Mouse (Mus musculus): ENCODE results near the gene Serpinf1. TPM values are rescaled to one million over a fixed set of nuclear protein-coding genes. Genes with fewer than 3 reads are reported as not detected.
A peak's percentile ranks its signal among the peaks of the same experiment; 100 is the strongest.

Serpinf1 gene
- polyA plus RNA-seq (2015; fragmentation: Nextera tagmentation; extraction: Ambion mirVana): 15.5 and 19.0 TPM in 2 replicates

DNA sequence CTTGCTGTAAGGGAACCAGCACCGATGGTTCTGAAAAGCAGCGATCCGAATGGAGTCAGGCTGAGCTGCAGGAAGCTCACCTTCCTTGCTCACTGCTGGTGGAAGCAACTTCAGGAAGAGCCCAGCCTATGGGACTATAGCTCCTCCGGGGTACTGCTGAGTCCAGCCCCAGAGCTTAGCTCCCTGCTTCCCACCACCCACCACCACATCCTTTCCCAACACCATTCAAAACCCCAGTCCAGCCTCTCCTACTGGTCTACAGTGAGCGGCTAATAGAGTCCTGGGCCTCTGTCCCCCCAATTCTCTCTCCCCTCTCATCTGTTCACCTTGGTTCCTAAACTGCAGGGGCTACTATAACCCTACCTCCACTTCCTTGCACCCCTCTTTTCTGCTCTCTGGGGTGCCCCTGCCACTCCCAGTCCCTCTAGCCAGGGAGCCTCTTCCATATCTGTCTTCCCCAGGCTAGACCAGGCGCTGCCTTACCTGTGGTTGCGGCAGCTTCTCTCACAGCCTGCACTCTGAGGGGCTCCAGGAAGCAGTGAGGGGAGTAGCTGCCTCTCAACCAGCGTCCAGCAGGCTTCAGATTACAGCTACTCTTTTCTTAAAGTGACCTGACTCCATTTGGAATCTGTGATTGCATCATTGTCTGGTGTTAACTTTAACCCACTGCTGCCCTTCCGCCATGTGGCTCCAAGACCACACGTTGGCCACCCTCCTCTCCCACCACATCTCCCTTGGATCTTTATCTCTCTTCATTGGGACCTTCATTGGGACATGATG lies at the start of gene Serpinf1:
Gene Serpinf1 (minus strand): TSS at position 689 of the 780 bp plus-strand sequence.
- Histone ChIP-seq H3K4me3 (no peak within 1 kb of the TSS), H3K9me3 (replicated peaks) (no peaks in the 10 kb centered on the region), H3K36me3 (ENCODE audit: poor library complexity, severe bottlenecking) (no peaks in the 10 kb centered on the region), H3K27me3 (no peaks in the 10 kb centered on the region), H3K4me2 (no peak within 1 kb of the TSS), H3K27ac (no peak within 1 kb of the TSS), H3K4me1 (no peaks in the 10 kb centered on the region), H3K9ac (no peak within 1 kb of the TSS)
- 53% methylated on average over 10 of the region's 10 CpGs for WGBS
- ATAC-seq: no peak

DNA sequence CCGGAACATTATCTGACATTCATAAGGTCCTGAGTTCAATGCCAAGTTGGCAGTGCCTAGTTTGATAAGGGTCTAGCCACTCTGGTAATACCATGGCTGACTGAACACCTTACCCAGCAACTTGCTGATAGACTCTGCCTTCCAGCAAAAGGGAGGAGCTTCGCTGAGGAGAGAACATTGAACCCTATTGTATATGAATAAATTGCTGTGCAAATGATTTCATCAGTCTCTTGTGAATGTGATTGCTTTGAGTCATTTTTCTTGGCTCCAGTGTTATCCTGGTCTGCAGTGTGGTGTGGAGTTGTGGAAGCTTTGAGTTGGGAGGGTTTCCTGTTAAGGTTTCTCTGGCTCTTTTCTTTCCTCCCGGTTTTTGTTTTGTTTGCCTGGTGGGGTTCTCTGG lies 48.2 kb upstream of the Serpinf1 start:
- H3K36me3 ChIP-seq (ENCODE audit: poor library complexity, severe bottlenecking): peaks cover 4% of the 10 kb centered on the region
- H3K9ac ChIP-seq: no peak overlapping the region
- peaks cover 6% of the 10 kb centered on the region; the same call in 1 of the 2 replicates for H3K27me3 ChIP-seq
- no peak overlapping the region for H3K4me2 ChIP-seq
- H3K9me3 ChIP-seq (replicated peaks): no peaks in the 10 kb centered on the region; the same call in 1 of the 2 replicates
- no peak overlapping the region for H3K4me3 ChIP-seq
- WGBS: 90% methylated on average over 3 of the region's 3 CpGs
- no peak overlapping the region for H3K27ac ChIP-seq
- ATAC-seq: no peak
- peaks cover 8% of the 10 kb centered on the region for H3K4me1 ChIP-seq

DNA sequence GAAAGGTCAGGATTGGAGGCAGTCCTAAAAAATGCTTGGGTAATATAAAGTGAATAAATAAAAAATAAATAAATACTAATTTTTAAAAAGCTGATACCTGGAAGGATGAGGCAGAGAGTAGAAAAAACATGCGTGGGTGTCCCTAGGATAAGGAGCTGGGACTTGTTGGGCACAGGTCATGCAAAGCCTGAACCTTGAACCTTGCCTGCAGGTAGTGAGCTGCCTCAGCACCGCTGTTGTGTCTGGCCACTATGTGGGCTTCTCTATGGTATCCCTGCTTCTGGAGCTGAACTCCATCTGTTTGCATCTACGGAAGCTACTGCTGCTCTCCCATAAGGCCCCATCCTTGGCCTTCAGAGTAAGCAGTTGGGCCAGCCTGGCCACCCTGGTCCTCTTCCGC lies 46.8 kb upstream of the Serpinf1 start:
- H3K27ac ChIP-seq: no peak overlapping the region
- H3K4me1 ChIP-seq: peaks cover 8% of the 10 kb centered on the region
- 94% methylated on average over 4 of the region's 4 CpGs for WGBS
- H3K9ac ChIP-seq: no peak overlapping the region
- peaks cover 6% of the 10 kb centered on the region; the same call in 1 of the 2 replicates for H3K27me3 ChIP-seq
- H3K4me2 ChIP-seq: no peak overlapping the region
- no peak for ATAC-seq
- H3K4me3 ChIP-seq: no peak overlapping the region
- H3K36me3 ChIP-seq (ENCODE audit: poor library complexity, severe bottlenecking): peaks cover 10% of the 10 kb centered on the region
- H3K9me3 ChIP-seq (replicated peaks): no peaks in the 10 kb centered on the region; the same call in 1 of the 2 replicates

DNA sequence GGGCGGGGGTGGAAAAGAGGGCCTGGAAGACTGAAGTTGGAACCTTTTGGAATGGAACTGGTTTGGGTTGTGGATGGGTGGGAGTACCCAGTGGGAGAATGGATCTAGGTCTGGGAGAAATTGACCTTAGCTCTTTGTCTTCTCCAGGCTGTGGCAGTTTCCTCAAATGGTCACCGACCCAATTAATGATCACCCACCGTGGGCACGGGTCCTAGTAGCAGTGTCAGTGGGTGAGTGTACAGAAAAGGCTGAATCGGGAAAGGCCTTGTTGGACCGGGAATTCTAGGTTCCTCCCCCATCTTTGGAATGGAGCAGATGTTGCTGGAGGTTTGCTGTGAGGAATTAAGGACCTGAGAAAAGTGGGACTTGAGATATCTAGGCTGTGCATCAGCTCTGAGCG lies 45.9 kb upstream of the Serpinf1 start:
- Histone ChIP-seq H3K4me2 (peak overlapping the region; percentile 60), H3K36me3 (ENCODE audit: poor library complexity, severe bottlenecking) (peaks cover 10% of the 10 kb centered on the region), H3K4me1 (peaks cover 8% of the 10 kb centered on the region), H3K27me3 (peaks cover 6% of the 10 kb centered on the region; the same call in 1 of the 2 replicates), H3K4me3 (peak overlapping the region; percentile 27), H3K27ac (no peak overlapping the region), H3K9me3 (replicated peaks) (no peaks in the 10 kb centered on the region; the same call in 1 of the 2 replicates), H3K9ac (peak overlapping the region; percentile 37; the same call in 1 of the 2 replicates)
- no peak for ATAC-seq
- 69% methylated on average over 7 of the region's 7 CpGs for WGBS

DNA sequence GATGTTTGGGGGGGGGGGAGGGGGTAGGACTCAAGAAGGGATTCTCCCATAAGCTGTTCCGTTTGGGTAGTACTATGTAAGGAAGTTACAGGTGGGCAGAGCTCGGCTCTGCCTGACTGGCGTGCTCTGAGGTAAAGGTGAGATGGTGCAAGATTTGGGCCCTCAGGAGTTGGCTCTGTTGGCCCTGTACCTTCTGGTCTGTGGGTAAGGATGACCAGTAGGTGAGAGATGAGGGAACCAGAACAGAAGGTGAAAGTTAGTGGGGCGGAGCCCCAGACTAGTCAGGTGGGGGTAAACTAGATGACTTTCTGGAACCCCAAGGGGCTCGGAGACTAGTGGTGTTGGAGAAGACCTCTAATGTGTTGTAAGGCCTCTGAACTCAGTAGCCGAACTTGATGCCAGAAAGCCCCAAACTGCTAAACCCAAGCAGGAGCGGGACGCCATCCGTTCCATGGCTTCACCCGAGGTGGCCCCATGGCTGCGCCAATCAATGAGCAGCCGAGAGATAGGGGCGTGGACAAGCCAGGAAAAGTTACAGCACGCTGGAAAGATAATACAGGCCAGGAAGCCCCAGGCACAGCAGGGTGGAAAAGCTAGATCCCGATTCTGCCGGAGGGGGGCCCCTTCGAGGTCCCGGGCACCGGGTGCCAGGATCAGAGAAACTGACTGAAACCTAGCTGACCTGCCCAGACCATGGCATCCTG lies 45.2 kb upstream of the Serpinf1 start:
- Histone ChIP-seq H3K4me3 (peak overlapping the region; percentile 27), H3K27ac (no peak overlapping the region), H3K9ac (peak overlapping the region; percentile 37), H3K36me3 (ENCODE audit: poor library complexity, severe bottlenecking) (peaks cover 10% of the 10 kb centered on the region), H3K4me2 (peak overlapping the region; percentile 60), H3K9me3 (replicated peaks) (no peaks in the 10 kb centered on the region; the same call in 1 of the 2 replicates), H3K4me1 (peaks cover 13% of the 10 kb centered on the region), H3K27me3 (peaks cover 3% of the 10 kb centered on the region; the same call in 1 of the 2 replicates)
- no peak; the same call in 1 of the 2 replicates for ATAC-seq
- WGBS: 18% methylated on average over 19 of the region's 19 CpGs

DNA sequence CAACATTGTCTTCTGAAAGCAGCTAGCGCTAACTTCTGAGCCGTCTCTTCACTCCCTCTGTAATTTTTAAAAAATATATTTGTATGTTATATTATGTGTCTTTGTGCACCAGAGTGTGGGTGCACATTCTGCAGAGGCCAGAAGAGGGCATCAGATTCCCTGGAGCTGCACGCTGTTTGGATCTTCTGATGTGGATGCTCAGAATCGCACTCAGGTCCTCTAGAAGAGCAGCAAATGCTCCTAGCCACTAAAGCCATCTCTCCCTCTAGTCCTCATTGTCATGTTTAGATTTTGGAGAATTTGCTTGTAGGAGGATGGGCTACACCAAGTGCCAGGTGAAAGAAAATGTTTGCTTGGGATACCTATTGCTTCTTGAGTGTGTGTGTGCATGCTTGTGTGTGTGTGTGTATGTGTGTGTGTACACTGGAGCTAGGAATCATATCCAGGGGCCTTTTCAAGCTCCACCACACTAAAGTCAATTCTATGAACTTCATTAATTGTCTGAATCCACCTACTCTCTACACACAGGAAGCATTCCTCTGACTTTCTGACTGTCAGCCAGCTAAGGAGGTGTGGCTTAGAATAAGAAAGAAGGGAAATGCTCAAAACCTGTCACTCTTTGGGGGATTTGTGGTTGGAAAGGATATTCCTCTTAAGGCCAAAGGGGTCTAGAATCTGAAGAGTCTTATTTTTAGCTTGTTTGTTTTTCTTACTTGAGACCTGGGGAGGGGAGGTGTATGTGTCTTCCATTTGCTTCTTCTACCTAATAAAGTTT lies 44.4 kb upstream of the Serpinf1 start:
- Histone ChIP-seq H3K9ac (no peak overlapping the region), H3K36me3 (ENCODE audit: poor library complexity, severe bottlenecking) (peaks cover 10% of the 10 kb centered on the region), H3K4me1 (peaks cover 20% of the 10 kb centered on the region), H3K27ac (no peak overlapping the region), H3K4me2 (no peak overlapping the region), H3K27me3 (peaks cover 3% of the 10 kb centered on the region; the same call in 1 of the 2 replicates), H3K4me3 (no peak overlapping the region), H3K9me3 (replicated peaks) (no peaks in the 10 kb centered on the region; the same call in 1 of the 2 replicates)
- WGBS: 97% methylated on average over 4 of the region's 4 CpGs
- ATAC-seq: no peak

DNA sequence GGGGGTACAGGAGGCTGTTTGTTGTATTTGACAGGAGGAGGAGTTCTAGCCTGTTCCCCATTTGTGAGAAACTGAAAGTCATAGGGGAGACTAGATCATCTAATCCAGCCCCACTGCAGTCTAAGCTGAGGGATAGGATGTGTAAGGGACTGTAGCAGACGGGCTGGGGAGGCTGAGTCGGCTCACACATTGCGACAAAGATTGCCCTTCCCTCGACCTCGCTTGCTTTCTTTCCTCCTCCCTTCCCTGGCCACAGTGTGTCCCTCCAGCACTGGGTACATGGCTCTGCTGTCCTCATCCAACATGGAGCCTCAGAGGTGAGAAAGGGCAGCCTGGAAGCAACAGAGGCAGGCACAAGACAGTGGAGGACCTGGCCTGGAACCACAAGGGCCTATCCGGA lies 42.5 kb upstream of the Serpinf1 start:
- peaks cover 10% of the 10 kb centered on the region for H3K36me3 ChIP-seq (ENCODE audit: poor library complexity, severe bottlenecking)
- WGBS: 83% methylated on average over 6 of the region's 6 CpGs
- H3K27me3 ChIP-seq: peaks cover 3% of the 10 kb centered on the region; the same call in 1 of the 2 replicates
- no peak overlapping the region for H3K9ac ChIP-seq
- no peaks in the 10 kb centered on the region; the same call in 1 of the 2 replicates for H3K9me3 ChIP-seq (replicated peaks)
- peaks cover 27% of the 10 kb centered on the region for H3K4me1 ChIP-seq
- no peak overlapping the region for H3K4me3 ChIP-seq
- no peak for ATAC-seq
- no peak overlapping the region for H3K4me2 ChIP-seq
- no peak overlapping the region for H3K27ac ChIP-seq

DNA sequence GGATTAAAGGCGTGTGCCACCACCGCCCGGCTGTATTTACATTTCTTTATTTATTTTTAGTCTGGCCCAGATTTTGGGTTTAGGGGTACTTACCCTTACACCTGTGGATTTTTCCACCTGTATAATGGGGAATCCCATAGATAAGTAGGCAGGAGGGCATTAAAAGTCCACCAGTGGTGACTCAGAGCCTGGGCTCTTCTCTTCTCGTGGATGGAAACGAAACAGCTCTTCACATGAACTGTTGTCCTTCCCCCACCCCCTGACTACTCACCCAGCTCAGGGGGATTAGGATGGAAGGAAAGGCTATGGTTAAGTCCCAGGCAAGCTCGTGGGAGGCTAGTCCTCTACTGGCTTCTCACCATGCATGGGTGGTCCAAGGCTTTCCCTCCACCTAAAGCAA lies 41.9 kb upstream of the Serpinf1 start:
- Histone ChIP-seq H3K27ac (no peak overlapping the region), H3K36me3 (ENCODE audit: poor library complexity, severe bottlenecking) (peaks cover 10% of the 10 kb centered on the region), H3K27me3 (peaks cover 3% of the 10 kb centered on the region; the same call in 1 of the 2 replicates), H3K9me3 (replicated peaks) (no peaks in the 10 kb centered on the region; the same call in 1 of the 2 replicates), H3K4me1 (peaks cover 32% of the 10 kb centered on the region), H3K4me3 (no peak overlapping the region), H3K4me2 (no peak overlapping the region), H3K9ac (no peak overlapping the region)
- ATAC-seq: no peak
- WGBS: 86% methylated on average over 6 of the region's 6 CpGs

DNA sequence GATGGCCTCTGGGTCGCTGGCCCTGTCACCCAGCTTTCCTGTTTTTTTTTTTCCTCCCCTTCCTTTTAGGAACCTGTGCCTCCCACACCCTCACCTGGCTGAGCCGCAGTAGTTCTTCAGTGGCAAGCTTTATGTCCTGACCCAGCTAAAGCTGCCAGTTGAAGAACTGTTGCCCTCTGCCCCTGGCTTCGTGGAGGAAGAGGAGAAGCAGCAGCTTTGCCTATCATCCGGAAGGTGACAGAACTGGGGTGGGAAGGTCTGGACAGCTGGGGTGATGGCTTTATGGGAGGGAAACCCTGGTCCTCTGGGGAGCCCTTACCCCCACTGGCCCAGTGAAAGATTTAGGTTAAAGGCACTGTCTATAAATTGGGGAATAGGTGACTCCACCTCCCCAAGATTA lies 41.1 kb upstream of the Serpinf1 start:
- Histone ChIP-seq H3K4me3 (no peak overlapping the region), H3K4me2 (no peak overlapping the region), H3K36me3 (ENCODE audit: poor library complexity, severe bottlenecking) (peaks cover 10% of the 10 kb centered on the region), H3K27ac (no peak overlapping the region), H3K9me3 (replicated peaks) (no peaks in the 10 kb centered on the region; the same call in 1 of the 2 replicates), H3K9ac (no peak overlapping the region), H3K27me3 (peaks cover 3% of the 10 kb centered on the region; the same call in 1 of the 2 replicates), H3K4me1 (peaks cover 32% of the 10 kb centered on the region)
- 73% methylated on average over 4 of the region's 4 CpGs for WGBS
- ATAC-seq: no peak

DNA sequence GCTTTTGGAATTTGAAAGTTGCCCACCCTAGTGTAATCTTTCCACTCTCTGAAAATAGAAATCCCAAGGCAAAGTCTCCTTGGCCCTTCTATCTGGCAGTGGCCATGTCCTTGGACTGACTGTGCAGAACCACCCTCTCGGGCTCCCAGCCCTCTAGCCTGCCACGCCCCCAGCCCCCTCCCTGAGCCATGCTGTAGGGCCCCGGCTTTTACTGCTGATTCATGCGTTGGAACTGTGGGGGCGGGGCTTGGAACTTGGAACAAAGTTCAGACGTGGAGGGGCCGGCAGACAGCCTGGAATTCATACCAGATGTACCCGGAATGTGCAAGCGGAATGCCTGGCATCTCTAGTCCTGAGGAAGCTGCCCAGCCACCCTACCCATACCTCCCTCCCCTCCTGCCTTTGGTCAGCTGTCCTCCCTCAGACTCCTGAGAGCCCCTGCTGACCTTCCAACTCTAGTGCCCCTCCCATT lies 40.4 kb upstream of the Serpinf1 start:
- Histone ChIP-seq H3K4me2 (peak overlapping the region; percentile 80), H3K9me3 (replicated peaks) (no peaks in the 10 kb centered on the region; the same call in 1 of the 2 replicates), H3K4me1 (peaks cover 28% of the 10 kb centered on the region), H3K27ac (no peak overlapping the region), H3K36me3 (ENCODE audit: poor library complexity, severe bottlenecking) (peaks cover 10% of the 10 kb centered on the region), H3K9ac (peak overlapping the region; percentile 37; the same call in 1 of the 2 replicates), H3K4me3 (peak overlapping the region; percentile 59), H3K27me3 (no peaks in the 10 kb centered on the region; the same call in 1 of the 2 replicates)
- 4% methylated on average over 9 of the region's 9 CpGs for WGBS
- no peak for ATAC-seq

DNA sequence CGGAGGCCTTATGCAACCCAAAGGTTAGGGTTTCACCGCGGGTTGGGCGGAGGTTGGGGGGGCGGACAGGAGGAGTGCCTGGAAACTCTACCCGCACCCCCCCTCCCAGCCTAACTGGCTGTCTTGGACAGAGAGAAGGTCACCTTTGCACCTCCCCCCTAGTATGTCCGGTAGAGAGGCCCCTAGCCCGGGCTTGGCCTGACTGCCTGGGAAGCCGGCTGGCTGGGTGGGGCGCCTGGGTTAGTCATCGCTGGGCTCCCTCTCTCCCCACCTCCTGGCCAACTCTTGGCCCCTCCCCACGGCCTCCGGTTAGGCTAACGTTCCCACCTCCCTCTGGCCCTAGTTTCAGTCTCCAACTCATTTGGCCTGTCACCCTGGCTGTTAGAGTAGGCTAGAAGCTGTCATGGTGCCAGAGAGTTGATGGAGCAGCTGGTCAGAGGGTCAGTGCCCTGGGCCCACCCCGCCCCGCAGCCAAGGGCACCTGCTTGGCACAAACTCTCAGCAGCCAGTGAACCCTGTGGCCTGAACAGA lies 39.8 kb upstream of the Serpinf1 start:
- WGBS: 5% methylated on average over 10 of the region's 16 CpGs
- Histone ChIP-seq H3K9ac (peak overlapping the region; percentile 71), H3K27me3 (no peaks in the 10 kb centered on the region), H3K9me3 (replicated peaks) (no peaks in the 10 kb centered on the region; the same call in 1 of the 2 replicates), H3K36me3 (ENCODE audit: poor library complexity, severe bottlenecking) (peaks cover 10% of the 10 kb centered on the region), H3K4me3 (peak overlapping the region; percentile 59), H3K4me2 (peak overlapping the region; percentile 80), H3K27ac (no peak overlapping the region), H3K4me1 (peaks cover 25% of the 10 kb centered on the region)
- no peak for ATAC-seq

Data from forebrain, embryonic 13.5 days (tissue).